Mouse (Mus musculus) ES-Bruce4 (cell line): Measurements from ENCODE around the gene Nek2.

ENCODE experiments used
- EP300 ChIP-seq: IDR thresholded peaks from 2 replicates; pipeline ENCODE4 v1.6.1; 2011; ENCODE audit warnings: low read depth, low read length; ENCODE audit not compliant: insufficient read depth
- POLR2A ChIP-seq: IDR thresholded peaks from one replicate; pipeline ENCODE4 v1.8.1; 2011; ENCODE audit warnings: low read length; ENCODE audit not compliant: insufficient read depth

DNA sequence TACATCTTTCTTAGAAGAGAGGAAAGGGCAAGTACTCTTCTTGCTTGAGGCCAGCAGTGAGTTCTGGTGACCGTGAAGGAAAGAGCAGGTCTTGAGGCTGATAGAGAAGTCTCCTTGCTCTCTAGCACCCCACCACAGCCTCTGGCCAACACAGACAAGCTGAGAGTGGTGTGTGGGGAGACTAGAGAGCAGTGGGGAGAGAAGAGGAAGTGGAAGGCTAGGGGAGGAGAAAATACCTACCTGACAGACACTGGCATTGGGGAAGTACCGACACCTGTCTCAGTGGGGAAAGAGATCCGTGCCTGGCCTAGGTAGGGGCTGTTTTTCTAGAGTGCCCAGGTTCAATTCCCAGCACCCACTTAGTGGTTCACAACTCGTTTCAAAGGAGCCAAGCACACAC is 7.0 kb upstream of the Nek2 start:
- TF ChIP-seq POLR2A (no peak), EP300 (no peak)
